Mouse (Mus musculus): ENCODE measurements around the gene Morc2b.
"Not testable (repeated sequence)": the region's sequence is repeated elsewhere in the genome, so short reads cannot be mapped to it uniquely, and the experiment has no call there.

Gene Morc2b

DNA sequence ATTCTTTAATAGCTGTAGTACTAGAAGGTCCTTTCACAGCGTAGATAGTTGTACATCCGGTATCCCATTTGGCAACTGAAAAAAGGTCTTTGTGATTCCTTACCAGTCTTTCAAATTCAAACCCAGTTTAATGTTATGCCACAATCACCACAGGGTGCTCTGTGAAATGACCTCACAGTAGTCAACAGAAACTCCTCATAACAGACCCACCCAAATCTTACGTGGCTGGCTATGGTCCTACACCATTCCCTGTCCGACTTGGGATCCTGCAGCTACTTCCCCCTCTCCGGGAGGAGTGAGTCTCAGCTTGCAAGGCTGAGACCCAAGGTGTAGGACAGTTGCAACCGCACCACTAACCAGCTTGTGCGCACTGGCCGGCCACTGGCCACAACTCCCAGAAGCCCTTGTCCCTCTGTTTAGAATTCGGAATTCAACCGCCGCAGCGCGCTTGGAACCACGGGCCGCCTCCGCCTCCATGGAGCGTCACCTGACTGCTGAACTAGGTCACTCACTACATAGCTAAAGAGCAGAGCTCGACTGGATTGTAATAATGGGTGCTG is at the start of gene Morc2b:
Morc2b (minus strand) TSS at position 423 of the 560 bp plus-strand sequence.
- in situ Hi-C loops (cut with MboI, MseI) = loop anchor here (10.0 kb wide), 1 partner anchor 555 kb away; no protein-coding TSS in a partner anchor

DNA sequence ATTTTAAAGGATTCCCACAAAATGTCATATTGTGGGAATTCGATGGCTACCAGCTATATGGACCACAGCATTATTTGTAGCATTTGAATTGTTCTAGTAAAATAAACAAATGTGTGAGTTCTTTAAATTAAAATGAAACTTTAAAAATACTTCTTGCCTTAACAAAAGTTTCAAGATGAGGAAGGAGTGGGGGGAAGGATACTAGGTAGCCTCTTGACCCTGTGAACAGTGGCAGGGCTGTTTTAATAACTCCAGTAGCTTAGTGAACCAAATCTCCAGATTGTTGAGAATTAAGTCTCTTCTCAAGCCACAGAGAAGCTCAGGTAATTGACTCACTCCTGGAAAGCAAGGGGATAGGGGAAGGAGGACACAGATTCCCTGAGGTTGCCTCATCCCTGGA is 28.7 kb upstream of the Morc2b start, which contains the start of gene Olfr55:
Olfr55 (plus strand) TSS at position 301 of the 400 bp plus-strand sequence.
- in situ Hi-C loops (cut with MboI, MseI) = not testable (repeated sequence)

DNA sequence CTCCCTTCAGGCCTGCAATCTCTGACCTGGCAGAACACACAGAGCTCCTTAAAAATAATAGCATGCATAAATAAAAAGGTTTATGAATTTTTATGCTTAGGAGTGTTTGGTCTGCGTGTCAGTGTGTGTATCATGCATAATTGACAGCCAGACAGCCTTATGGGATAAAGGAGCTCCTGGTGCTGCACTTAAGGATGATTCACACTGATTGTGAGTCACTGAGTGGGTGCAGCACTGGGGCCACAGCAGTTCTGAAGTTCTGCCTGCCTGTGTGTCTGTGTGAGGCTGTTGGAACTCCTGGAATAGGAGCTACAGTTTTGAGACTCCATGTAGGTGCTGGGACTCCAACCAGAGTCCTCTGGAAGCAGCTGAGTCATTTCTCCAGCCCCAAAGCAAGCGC is 13.2 kb downstream of the Morc2b start:
- in situ Hi-C loops (cut with MboI, MseI) = no loop called here

DNA sequence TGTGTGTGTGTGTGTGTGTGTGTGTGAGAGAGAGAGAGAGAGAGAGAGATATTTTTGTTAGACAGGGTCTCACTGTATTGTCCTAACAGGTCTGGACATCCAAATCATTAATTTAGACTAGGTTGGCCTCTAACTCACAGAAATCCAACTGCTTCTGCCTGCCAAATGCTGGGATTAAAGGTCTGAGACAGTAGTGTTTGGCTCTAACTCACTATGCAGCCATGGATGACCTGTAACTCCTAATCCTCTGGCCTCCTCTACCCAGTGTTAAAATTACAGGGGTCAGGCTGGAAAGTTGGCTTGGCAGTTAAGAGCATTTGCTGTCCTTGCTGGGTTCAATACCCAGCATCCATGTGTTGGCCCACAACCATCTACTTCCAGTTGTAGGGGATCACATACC is 14.9 kb downstream of the Morc2b start:
- in situ Hi-C loops (cut with MboI, MseI) = no loop called here

DNA sequence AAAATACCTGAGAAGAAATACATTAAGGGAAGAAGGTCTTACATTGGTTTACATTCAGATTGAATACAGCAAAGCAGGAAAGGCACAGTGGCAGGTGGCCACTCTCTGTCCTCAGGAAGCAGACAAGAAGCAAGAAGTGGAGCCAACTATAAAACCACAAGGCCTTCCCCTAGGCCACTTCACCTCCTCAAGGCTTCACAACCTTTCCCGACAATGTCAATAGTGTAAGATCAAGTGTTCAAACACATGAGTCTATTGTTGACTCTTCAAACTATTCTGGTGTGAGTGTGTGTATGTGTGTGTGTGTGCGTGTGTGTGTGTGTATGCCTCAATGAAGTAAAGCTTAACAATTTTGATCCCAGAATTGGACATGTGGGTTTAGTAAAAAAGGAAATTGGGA is 42.1 kb downstream of the Morc2b start:
- in situ Hi-C loops (cut with MboI, MseI) = no loop called here

DNA sequence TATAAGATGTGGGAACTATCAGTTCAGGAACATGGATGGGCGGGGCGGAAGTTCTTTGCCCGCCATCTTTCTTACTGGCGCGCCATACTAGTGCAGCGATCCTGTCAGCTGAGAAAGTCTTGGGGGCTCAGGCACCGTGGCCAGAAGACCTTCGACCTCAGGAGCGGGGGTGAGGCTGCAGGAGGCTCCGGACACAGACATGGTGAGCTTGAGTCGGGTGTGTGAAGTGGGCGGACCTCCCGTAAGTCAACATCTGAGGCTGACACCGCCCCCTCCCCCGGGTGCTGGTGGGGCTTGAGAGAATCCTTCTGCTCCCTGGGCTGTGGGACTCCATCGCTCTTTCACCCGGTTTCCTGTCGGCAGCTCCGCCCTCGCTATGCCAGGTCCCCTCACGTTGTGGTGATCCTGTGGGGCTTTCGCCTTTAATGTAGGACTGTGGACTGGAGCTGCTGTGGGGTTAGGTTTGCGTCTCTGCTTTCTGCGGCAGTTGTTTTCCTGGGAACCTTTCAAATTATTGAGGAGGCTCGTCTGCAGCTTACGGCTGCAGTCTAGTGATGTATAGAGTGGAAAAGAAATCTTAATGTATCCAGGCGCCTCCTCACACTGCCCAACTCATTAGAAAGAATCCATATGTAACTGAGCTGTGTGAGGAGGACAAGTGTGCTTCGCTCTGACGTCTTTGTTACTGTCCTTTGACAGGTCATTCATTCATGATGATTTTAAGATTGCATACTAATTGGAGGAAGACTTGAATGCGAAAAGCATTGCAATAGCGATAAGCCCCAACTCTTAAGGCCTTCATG is 46.9 kb downstream of the Morc2b start:
- in situ Hi-C loops (cut with MboI, MseI) = no loop called here

DNA sequence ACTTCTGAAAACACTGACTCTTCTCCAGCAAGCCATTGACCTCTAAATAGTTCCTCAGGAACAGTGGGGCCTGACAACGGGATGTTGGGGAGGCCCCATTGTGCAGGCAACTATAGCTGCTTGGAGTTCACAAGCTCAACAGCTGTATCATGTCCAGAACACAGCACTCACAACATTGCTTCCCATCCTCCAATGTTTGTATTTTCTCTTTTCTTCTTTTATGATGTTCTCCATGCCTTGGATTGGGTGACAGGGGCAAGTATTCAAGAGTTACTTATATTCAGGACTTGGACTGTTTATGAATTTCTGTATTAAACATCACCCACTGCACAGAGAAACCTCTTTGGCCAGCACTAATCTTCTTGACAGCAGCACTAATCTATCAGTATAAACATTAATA is 47.9 kb downstream of the Morc2b start:
- in situ Hi-C loops (cut with MboI, MseI) = no loop called here

DNA sequence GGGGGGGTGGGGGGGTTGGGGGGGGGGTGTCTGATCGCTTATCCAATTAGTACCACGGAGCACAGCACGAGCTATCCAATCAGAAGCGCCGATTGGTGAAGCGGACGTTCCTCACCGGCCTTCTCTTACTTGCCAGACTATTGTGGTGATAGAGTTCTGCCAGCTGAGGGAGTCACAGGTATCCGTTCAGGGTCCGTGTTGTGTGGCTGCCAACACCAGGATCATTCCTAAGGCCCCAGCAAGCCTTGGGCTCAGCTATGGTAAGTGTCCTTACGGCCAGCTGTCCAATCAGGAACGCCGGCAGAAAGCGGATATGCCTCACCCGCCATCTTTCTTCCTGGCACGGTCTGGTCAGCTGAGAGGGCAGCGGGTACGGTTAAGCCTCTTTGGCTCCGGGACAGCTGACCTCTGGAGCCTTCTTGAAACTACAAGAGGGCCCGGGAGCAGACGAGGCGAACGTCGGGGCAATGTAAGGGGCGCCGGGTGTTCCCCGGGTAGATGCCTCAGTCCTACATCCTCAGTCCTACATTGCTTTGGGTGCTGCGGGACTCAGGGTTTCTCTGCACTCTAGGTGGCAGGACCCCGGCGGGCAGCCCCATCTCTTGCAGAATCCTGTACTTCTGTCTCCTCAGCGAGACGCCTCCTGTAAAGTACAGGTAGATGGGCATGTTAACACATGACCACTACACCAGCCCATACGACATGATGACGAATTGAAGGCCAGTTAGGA is 50.1 kb downstream of the Morc2b start, which contains the start of gene Zfp563:
Zfp563 (plus strand) TSS at position 91 of the 730 bp plus-strand sequence.
- in situ Hi-C loops (cut with MboI, MseI) = no loop called here

DNA sequence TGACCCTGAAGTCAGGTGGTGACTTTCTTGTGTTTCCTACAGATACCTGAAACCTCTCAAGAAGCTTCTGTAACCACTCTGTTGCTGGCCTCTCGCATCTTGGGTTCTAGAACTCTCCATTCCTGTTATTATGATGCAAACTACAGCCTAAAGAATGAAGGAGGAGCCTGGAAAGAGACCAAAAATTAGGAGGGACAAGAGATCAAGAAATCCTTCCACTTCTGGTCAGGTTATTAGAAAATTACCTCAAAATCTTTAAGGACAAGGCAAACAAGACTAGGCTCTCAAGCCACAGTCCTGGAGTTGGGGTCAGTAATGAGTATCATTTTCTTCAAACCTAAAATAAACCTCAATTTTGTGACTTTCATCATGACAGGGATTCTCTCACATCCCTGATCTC is 71.5 kb downstream of the Morc2b start, which contains the start of gene 4921501E09Rik:
4921501E09Rik (minus strand) TSS at position 101 of the 400 bp plus-strand sequence.
- in situ Hi-C loops (cut with MboI, MseI) = no loop called here

Data from T-helper 1 cell (primary cell).